Mouse (Mus musculus) urinary bladder, adult 18-20 months (tissue): ENCODE measurements around the gene Rgs9bp.
A peak's percentile ranks its signal among the peaks of the same experiment; 100 is the strongest.
"Not testable (repeated sequence)": the region's sequence is repeated elsewhere in the genome, so short reads cannot be mapped to it uniquely, and the experiment has no call there.

Source experiments
- DNase-seq, 2 experiments: peaks; one replicate each; pipeline ENCODE4 v3.0.0; 2022; ENCODE audit warnings: low spot score in 2 of 2, mixed read lengths in 2 of 2

Rgs9bp gene

DNA sequence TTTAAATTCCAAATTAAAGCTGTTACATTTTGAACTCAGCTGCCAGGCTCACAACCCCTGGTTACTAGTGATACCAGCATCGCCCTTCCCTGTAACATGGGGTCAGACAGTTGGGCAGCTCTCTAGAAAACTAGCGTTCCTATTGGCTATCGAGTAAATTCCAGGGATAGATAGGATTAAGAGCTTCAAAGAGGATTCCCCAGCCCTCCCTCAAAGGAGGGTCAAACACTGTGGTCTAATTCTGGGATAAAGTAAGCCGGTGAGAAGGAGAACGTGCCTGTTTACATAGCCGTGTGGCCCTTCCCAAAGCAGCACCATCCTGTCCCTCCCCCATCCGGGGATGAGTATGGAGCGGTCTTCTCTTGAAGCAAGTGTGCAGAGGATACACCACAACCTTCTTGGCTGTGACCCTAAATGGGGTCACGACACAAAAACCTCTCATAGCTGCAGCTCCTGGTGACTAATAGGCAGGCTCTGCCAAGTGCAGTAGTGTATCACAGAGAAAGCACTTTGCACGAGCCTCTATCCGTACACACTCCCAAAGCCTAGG, 1.8 kb downstream of the Rgs9bp start:
- no peak for DNase-seq

DNA sequence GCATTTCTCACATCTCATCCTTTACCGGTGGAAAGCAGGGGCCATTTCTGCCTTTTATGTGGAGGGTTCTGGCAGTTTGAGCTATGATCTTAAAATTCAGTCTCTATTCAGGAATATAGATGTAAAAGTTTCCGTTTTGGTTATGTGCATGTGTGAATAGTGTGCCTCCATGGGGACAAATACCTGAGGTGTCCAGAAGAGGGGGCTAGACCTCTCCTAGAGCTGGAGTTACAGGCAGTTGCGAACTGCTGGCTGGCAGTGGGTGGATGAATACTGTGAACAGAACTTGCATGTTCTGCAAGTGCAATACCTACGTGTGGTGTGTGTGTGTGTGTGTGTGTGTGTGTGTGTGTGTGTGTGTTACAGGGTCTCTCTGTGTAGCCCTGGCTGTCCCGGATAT, 2.7 kb downstream of the Rgs9bp start:
- DNase-seq = no peak

DNA sequence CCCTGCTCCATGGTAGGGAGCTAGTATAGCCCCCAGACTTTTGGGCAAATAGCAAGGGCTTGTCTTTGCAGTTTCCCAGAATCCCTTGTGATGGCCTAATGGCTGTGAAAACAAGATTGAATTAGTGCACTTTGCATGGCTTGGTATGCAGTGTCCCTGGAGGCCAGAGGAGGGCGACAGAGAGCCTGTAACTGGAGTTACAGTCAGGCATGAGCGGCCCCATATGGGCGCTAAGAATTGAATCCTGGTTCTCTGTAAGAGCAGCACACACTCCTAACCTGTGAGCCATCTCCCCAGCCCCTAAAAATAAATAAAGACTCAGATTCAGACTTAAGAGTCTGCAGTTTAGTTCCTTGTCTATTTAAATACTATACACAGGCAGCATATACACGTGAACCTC, 5.5 kb downstream of the Rgs9bp start:
- no peak for DNase-seq

DNA sequence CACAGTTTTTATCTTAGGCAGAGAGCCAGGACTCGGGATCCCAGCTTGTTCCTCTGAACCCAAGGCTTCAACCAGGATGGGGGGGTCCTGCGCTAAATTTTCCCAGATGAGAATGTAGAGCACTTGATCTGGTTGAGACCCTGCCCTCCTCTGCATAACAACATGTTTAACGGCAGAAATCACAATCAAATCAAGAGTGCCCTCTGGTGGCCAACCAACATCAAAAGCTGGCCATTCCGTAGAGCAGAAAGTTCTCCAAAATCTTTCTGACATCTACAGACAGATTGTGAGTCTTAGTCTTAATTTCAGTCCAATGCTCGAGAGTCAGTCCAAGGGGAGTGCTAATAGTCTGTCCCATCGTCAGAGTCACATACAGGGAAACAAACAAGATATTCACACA, 14.5 kb downstream of the Rgs9bp start:
- DNase-seq = not testable (repeated sequence)

DNA sequence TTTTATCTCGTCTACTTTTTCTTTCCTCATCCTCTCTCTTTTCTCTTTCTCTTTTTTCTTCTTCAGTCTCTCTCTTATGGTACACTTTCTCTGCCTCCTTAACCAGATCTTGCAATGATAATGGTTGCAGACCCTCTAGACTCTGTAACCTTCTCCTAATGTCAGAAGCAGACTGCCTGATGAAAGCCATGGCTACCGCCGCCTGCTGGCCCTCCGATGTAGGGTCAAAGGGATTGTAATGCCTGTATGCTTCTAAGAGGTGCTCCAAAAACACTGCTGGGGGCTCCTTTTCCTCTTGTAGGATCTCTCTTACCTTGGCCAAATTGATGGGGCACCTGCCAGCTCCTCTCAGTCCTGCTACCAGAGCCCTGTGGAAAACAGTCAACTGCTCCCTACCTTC, 15.7 kb downstream of the Rgs9bp start:
- DNase-seq = not testable (repeated sequence)

DNA sequence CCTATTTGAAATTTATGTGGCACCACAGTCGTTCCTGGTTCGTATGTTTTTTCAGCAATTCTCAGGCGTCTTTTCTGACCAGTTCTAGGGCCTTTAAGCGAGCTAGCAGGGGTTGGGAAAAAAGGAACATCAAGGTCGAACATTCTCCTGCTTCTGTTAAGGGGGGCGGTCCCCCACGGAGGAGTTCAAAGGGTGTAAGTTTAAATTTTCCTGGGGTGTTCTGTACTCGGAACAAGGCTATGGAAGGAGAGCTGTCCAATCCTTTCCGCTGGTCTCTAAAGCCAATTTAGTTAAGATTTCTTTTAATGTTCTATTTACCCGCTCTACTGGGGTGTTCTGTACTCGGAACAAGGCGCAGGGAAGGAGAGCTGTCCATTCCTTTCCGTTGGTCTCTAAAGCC, 19.4 kb downstream of the Rgs9bp start:
- DNase-seq = not testable (repeated sequence)

DNA sequence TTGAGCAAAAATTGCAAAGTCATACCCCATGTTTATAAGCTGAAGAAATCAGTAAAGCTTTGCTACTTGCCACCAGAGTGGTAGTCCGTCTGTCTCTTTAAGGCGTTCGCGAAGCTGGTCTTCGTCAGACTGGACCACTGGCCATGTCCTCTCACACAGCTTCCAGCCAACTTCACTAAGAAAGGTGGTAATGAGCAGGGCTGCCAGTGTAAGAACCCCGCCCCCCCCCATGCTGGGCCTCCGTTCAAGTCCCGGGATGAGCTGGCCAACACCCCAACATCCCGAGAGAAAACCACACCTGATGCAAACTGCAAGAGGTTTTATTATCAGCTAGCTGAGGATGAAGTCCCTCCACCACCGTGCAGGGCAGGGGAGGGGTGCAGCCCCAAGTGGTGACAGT, 20.5 kb downstream of the Rgs9bp start:
- DNase-seq = not testable (repeated sequence)

DNA sequence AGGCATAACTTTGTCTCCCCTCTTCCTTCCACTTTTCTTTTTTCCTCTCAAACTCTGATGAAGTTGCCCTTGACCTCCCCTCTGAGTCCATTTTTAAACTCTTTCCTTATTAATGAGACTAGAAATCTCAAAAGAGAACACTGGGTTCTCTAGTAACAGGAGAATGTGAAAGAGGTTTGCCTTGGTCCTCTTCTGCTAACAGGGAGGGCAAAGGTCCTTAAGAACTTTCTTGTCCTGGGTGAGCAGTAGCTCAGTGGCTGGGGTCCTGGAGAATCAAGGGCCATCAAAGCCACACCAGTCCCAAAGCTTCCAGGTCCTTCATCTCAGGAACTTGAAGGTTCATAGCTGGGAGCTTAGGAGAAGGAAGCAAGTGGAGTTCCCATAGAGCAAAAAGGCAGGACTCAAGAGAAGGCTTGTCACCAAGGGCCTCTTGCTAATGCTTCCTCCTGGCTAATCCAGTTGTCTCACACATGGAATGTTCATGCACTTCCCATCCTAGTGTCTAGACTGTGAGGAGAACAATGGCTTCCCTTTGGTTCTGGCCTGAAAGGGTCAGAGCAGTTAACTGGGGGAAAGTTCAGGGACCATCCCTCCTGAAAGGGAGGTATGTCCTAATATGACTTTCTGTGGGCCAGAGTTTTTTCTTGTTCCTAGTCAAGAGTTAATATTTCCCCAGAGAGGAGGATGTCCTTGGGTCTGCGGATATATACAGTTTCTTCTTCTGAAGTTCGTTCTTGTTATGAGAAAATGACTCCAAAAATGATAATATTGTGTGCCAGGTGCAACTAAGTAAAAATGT, 21.1 kb downstream of the Rgs9bp start:
- DNase-seq = no peak

DNA sequence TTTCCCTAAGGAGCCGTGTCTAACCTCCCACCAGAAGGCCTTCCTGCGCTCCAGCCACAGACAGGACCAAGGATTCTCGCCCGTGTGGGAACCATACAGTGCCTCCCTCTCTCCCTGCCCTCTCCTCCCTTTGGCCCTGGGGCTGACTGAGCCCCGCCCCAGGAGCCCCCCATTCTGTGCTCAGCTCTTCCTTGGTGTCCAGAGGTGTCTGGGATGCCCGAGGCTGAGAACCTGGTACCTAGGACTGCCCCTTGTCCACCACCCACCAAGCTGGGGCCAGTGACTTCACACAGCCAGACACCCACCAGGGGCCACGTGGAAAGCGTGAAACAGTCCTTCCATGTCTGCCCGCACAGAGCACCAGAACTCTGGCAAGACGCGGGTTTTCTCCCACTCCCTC, 22.3 kb downstream of the Rgs9bp start:
- no peak for DNase-seq

DNA sequence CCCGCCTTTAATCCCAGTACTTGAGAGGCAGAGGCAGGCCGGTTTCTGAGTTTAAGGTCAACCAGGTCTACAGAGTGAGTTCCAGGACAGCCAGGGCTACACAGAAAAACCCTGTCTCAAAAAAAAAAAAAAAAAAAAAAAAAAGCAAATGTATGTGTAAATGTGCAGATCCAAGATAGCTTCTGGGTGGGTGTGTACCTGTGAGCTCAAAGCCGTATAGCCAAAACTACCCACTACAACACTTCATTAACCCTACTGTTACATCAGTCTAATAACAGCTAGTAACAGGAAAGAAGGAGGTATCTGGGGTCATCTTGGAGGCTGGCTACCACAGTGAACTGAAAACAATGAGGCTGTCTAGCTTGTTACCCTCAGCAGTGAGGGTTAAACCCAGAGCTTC, 25.5 kb downstream of the Rgs9bp start:
- no peak for DNase-seq

DNA sequence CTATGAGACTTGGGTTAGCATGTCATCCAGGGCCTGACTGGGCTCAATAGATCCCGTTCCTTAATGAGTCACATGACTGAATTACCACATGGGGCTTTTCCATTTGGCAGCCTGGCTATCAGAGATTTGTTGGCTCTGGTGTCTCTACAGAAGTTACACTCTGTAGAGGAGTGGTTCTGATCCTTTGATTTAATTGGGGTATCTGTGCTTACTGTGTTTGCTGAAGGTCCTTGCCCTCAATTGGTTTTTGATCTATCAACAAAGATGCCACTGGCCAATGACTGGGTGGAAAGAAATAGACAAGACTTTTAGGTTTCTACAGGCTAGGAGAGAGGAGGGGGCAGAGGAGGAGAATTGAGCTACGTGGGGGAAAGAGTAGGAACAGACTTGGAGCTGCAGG, 26.7 kb downstream of the Rgs9bp start:
- DNase-seq = no peak

DNA sequence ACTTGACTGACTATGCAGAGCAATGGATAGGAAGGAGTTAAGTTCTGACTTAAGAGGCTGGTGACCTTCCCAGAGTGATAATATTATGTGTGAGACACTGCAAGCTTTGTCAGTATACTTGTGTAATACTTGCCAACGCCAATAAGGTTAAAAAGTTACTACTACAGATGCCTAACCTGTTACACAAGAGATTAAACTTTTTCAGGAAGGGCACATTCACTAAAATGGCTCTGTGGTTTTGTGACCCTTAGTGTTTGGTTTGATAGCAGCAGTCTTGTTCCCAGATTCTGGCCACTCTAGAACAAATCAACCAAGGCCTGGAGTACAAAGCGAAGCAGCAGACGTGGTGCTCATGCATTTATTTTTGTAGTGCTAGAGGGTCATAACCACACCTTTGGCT, 27.8 kb downstream of the Rgs9bp start:
- DNase-seq = no peak

DNA sequence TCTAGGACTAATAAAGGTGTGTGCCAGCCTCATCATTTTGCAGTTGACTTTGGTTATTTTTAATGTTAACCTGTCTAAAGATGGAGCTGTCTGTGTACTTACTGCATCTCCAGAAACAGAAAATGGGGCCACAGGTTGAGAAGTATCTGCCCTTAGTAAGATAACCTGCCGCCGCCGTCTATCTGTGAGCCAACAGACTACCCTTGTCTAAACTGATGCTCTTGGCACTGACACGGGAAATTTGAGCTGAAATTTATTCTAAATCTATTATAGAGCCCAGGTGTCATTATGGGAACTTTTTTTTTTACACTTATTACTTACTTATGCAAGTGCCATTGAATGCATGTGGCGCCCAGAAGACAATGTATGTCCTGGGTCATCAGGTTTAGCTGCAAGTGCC, 28.5 kb downstream of the Rgs9bp start:
- no peak for DNase-seq

DNA sequence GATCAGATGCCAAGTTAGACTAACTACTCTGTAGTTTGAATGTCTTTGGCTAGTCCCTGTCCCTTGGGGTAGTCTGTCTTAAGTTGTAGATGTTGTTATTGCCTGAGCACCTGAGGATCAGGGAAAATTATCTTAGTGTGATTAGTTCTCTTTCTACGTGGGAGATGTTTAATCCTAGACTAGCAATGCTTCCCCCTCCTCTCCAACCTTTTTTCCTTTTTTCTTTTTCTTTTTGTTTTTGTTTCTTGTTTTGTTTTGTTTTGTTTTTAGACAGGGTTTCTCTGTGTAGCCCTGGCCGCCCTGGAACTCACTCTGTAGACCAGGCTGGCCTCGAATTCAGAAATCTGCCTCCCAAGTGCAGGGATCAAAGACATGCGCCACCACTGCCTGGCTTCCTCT, 29.2 kb downstream of the Rgs9bp start, which contains the start of gene Nudt19:
TSS of gene Nudt19 (minus strand) at position 100 of the 399 bp plus-strand sequence.
- DNase-seq = no peak

DNA sequence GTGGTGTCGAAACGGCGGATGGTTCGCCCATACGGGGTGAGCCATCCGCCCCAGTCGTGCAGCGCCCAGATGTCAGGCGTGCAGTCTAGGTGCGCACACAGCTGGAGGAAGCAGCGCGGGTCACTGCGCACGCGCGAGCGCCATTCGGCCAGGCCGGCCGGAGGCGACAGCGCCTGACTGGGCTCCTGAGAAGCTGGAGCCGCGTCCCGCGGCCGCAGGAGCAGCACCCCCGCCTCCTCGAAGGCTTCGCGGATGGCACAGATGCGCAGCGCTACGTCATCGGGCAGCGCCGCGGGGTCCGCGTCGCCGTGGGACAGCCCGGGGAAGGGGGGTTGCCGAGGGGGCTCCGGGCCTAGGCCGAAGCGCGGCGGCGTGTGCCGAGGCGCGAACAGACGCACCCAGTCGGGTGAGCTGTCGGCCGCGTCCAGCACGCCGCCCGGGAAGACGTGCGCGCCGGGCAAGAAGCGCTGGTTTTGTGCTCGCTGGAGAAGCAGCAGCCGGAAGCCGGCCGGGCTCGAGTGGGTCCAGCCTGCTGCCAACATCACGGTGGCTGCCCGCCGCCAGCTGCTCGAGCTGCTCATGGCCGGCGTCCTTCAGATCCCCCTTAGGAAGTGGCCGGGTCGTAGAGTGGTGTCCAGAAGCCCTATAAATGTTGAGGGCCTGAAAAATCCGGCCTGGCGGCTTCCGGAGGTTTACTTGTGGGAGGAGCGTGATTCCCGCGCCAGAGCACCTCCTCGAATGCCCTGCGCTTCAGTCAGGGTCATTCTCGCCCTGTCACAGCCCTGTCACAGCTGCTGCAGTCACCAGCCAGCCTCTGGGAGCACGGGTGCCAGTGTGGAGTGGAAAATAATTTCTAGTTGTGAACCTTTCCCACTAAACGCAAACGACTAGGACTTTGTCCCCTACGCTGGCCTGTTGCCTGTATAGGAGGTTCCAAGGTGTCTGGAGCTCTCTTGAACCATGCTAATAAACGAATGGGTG, 29.9 kb downstream of the Rgs9bp start:
- DNase-seq = peak; percentile 73 to 78

DNA sequence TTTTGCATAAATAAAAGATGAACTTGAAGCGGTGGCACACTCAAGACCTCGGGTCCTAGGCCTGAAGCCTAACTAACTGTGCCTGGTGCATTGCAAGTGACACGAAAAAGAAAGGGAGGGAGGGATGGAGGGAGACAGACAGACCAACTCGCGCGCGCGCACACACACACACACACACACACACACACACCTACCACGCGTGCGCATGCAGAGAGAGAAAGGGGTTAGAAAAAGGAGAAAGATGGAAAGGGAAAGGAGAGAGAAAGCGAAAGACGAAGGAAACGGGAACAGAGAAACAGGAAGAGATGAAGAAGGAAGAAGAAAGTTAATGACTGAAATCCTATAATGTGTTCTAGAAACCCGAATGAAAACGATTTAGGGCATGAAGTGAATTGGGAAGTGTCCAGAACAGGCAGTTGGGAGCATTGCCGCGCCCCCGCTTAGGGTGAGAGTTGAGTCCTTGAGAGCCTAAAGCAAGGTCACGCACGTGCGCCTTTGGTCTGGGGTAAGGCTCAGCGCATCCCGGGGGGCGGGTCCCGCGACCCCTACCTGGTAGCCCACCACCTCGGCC, 30.7 kb downstream of the Rgs9bp start:
- DNase-seq = no peak

DNA sequence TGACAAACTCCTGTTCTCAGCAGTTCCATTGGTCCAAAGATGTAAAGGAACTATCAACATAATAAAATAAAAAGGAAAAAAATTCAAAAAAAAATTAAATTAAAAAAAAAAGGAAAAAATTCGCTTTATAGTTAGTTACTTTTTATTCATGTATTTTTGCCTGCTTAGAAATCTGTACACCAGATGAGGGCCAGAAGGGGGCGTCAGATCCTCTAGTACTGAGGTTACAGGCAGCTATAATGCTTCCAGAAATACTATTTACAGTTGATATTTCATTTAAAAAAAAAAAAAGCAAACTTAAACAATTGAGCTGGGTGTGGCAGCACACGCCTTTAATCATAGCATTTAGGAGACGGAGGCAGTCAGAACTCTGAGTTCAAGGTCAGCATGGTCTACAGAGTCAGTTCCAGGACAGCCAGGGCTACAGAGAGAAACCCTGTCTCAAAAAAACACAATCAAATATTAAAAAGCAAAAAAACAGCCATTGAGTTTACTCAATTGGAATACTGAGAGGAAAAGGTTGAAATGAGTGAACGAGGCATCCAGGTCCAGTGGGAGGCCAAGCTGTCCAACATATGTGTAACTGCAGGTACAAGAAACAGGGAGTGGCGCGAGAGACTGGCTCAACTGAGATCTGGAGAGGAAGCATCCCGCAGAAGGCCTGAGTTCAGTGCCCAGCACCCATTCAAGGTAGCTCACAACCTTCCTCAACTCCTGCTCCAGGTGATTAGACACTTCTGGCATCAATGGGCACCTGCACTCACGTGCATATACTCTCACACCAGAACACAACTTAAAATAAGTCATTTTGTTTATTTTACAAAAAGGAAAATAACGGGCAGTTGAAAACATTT, 31.4 kb downstream of the Rgs9bp start:
- DNase-seq = no peak

DNA sequence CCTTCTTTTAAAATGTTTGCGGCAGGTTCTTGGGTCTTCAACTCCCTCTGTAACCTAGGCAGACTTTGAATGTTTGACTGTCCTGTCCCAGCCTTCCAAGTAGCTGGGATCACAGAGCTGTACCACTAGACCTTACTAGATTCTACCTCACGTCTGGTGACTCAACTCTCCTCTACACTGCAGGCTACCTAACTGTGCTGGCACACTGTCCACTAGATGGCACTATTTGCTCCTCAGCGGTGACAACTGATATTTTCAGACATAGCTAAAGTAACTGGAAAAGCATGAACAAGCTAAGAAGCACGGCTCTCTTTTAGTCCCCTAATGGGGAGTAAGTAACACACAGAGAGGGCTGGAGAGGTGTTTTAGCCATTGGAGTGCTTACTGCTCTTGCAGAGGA, 39.5 kb downstream of the Rgs9bp start:
- peak in 1 of 2 experiments; percentile 11 for DNase-seq

DNA sequence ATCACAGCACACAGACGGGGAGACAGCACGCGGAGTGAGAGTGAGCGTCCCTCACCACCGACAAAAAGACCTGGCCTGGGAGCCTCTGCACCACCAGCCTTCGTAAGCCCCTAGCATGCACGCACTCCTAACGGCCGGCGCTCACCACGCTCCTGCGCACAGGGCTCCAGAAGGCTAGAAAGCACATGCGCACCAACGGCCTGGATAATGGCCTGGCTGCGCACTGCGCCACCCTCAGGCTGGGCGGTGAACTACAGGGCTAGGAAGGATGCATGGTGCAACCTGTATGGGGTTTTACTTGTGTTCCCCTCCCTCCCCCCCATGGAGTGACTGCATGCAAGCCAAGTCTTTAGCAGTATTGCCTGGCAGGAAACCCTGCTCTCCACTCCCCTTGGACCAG, 47.8 kb downstream of the Rgs9bp start, which contains the start of gene Tdrd12:
TSS of gene Tdrd12 (minus strand) at position 184 of the 400 bp plus-strand sequence.
- DNase-seq = no peak

DNA sequence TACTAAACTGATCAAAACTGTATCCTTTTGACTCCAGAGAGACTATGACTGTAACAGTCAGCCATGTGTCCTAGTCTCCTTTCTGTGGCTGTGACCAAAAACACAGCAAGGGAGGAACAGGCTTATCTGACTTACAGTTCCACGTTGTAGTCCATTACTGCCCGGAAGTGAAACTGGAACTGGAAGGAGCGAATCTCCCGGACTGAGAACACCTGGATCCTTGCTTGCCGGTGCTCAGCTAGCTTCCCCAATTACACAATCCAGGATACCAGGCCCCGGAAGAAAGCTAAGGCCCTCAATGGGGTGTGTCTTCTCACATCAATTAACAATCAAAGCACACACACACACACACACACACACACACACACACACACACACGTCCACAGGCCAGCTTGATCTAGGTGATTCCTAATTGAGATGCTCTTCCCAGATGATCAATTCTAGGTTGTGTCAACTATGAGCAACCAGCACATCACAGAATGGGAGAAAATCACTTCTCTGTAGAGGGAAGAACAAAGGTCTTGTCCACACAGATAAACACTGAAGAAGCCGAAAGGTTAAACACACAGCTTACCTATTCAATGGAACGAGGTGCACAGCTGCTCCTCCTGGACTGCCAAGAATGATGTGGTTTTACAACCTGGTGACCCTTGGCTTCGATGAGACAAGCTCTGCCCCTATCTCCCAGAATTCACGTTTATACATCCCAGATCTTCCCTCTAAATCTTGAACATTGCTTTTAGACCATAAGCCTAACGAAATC, 49.5 kb downstream of the Rgs9bp start:
- no peak for DNase-seq
